Mouse (Mus musculus) intestine, postnatal 0 days (tissue): ENCODE results near the gene Slc50a1. TPM values are rescaled to one million over a fixed set of nuclear protein-coding genes. Genes with fewer than 3 reads are reported as not detected.
A peak's percentile ranks its signal among the peaks of the same experiment; 100 is the strongest.

ENCODE experiments used
- ATAC-seq: fragments of 200-750 bp; cut with Nextera tagmentation; 2 replicates; pipeline ENCODE4 v1.8.0; 2017; ENCODE audit warnings: mild to moderate bottlenecking, moderate TSS enrichment, moderate library complexity
- H3K27ac ChIP-seq: fragments of 300-500 bp; sonication (generic); 2 replicates; pipeline ENCODE4 v1.5.1; 2014; ENCODE audit warnings: mild to moderate bottlenecking, low read depth, low read length, moderate library complexity
- H3K27me3 ChIP-seq: fragments of 300-500 bp; sonication (generic); replicated peaks from 2 replicates; pipeline ENCODE4 v1.6.1; 2014; ENCODE audit warnings: low read length, mixed read lengths; ENCODE audit not compliant: control insufficient read depth, insufficient read depth
- H3K36me3 ChIP-seq: fragments of 300-500 bp; sonication (generic); 2 replicates; pipeline ENCODE4 v1.6.1; 2014; ENCODE audit warnings: mild to moderate bottlenecking, moderate library complexity; ENCODE audit not compliant: control insufficient read depth, insufficient read depth
- H3K4me1 ChIP-seq: fragments of 300-500 bp; sonication (generic); replicated peaks from 2 replicates; pipeline ENCODE4 v1.6.1; 2014; ENCODE audit warnings: antibody characterized with exemption, low read length, mixed read lengths; ENCODE audit not compliant: control insufficient read depth, insufficient read depth
- H3K4me2 ChIP-seq: fragments of 300-500 bp; sonication (generic); replicated peaks from 2 replicates; pipeline ENCODE4 v1.6.1; 2014; ENCODE audit warnings: low read depth, mild to moderate bottlenecking, moderate library complexity
- H3K4me3 ChIP-seq: fragments of 300-500 bp; sonication (generic); 2 replicates; pipeline ENCODE4 v1.5.1; 2014; ENCODE audit warnings: low read depth, low read length
- H3K9ac ChIP-seq: fragments of 300-500 bp; sonication (generic); 2 replicates; pipeline ENCODE4 v1.6.1; 2014; ENCODE audit warnings: mild to moderate bottlenecking, low read depth, low read length
- H3K9me3 ChIP-seq: fragments of 300-500 bp; sonication (generic); 2 replicates; pipeline ENCODE4 v1.6.1; 2016; ENCODE audit warnings: mixed run types; ENCODE audit not compliant: control insufficient read depth
- CTCF ChIP-seq: sonication (generic); IDR thresholded peaks from 2 replicates; pipeline ENCODE4 v1.5.1; 2016; ENCODE audit warnings: low read depth, mild to moderate bottlenecking, control low read depth, antibody characterized with exemption, moderate library complexity
- WGBS: fragments of 180-500 bp; shearing (Covaris S2); extraction: QIAGEN DNeasy Blood & Tissue Kit; methylation state at CpG from one replicate; pipeline ENCODE4 v1.1.7; 2014; 5-methylcytosine and 5-hydroxymethylcytosine counted together
- microRNA counts: library from miRNA; unstranded; fragments of <30 nt; microRNA quantifications from one replicate; lab custom pipeline; 2016
- microRNA-seq: library from miRNA; unstranded; fragments of <30 nt; microRNA quantifications from one replicate; pipeline ENCODE4, GENCODE M21; 2016
- polyA plus RNA-seq: library from polyadenylated mRNA; unstranded; fragments of >200 nt; fragmentation: Nextera tagmentation; extraction: Ambion mirVana; gene quantifications from 2 replicates; pipeline ENCODE4 v1.2.1, GENCODE M21; 2015

The Slc50a1 gene
- polyA plus RNA-seq, 1 experiment from 2014 or later = 57.4 TPM

- H3K4me3 ChIP-seq = no peak overlapping the region
- ATAC-seq = no peak
These were observed 44.5 kb downstream of the Slc50a1 start for GRCm38 (mm10) chr3:89225918-89226317.

GRCm38 (mm10) chr3:89225321-89225815 lies 45.0 kb downstream of the Slc50a1 start:
- WGBS = 67% methylated on average over 12 of the region's 12 CpGs
- no peak overlapping the region for H3K4me2 ChIP-seq
- H3K36me3 ChIP-seq = no peaks in the 10 kb centered on the region; the same call in 1 of the 2 replicates
- H3K27ac ChIP-seq = no peak overlapping the region
- no peaks in the 10 kb centered on the region for H3K9me3 ChIP-seq
- H3K9ac ChIP-seq = no peak overlapping the region
- H3K4me3 ChIP-seq = no peak overlapping the region
- no peak for ATAC-seq
- TF ChIP-seq CTCF = no peak
- peaks cover 4% of the 10 kb centered on the region; the same call in 1 of the 2 replicates for H3K4me1 ChIP-seq
- no peaks in the 10 kb centered on the region for H3K27me3 ChIP-seq

More at GRCm38 (mm10) chr3:89225918-89226317, 44.5 kb downstream of the Slc50a1 start:
- Histone ChIP-seq H3K27me3 (no peaks in the 10 kb centered on the region), H3K36me3 (no peaks in the 10 kb centered on the region; the same call in 1 of the 2 replicates), H3K9ac (no peak overlapping the region), H3K4me1 (peaks cover 4% of the 10 kb centered on the region; the same call in 1 of the 2 replicates), H3K27ac (no peak overlapping the region), H3K4me2 (no peak overlapping the region), H3K9me3 (no peaks in the 10 kb centered on the region)
- 73% methylated on average over 4 of the region's 4 CpGs for WGBS
- no peak for TF ChIP-seq CTCF

GRCm38 (mm10) chr3:89224796-89225195 lies 45.6 kb downstream of the Slc50a1 start:
- no peak for TF ChIP-seq CTCF
- ATAC-seq = no peak
- H3K4me2 ChIP-seq = no peak overlapping the region
- H3K27me3 ChIP-seq = no peaks in the 10 kb centered on the region
- no peak overlapping the region for H3K9ac ChIP-seq
- no peaks in the 10 kb centered on the region; the same call in 1 of the 2 replicates for H3K36me3 ChIP-seq
- no peak overlapping the region for H3K27ac ChIP-seq
- peaks cover 4% of the 10 kb centered on the region; the same call in 1 of the 2 replicates for H3K4me1 ChIP-seq
- H3K4me3 ChIP-seq = no peak overlapping the region
- WGBS = 75% methylated on average over 11 of the region's 11 CpGs
- no peaks in the 10 kb centered on the region for H3K9me3 ChIP-seq

GRCm38 (mm10) chr3:89221167-89221566 lies 49.2 kb downstream of the Slc50a1 start:
- Histone ChIP-seq H3K9ac (no peak overlapping the region), H3K4me1 (no peaks in the 10 kb centered on the region), H3K9me3 (no peaks in the 10 kb centered on the region), H3K4me2 (no peak overlapping the region), H3K27ac (no peak overlapping the region), H3K4me3 (no peak overlapping the region), H3K27me3 (no peaks in the 10 kb centered on the region), H3K36me3 (no peaks in the 10 kb centered on the region; the same call in 1 of the 2 replicates)
- ATAC-seq = no peak
- TF ChIP-seq CTCF = no peak
- 82% methylated on average over 5 of the region's 5 CpGs for WGBS

GRCm38 (mm10) chr3:89219546-89219945 lies 50.8 kb downstream of the Slc50a1 start:
- Histone ChIP-seq H3K27me3 (no peaks in the 10 kb centered on the region), H3K4me3 (no peak overlapping the region), H3K9ac (no peak overlapping the region), H3K4me1 (peaks cover 5% of the 10 kb centered on the region; the same call in 1 of the 2 replicates), H3K9me3 (no peaks in the 10 kb centered on the region), H3K4me2 (no peak overlapping the region), H3K36me3 (no peaks in the 10 kb centered on the region; the same call in 1 of the 2 replicates), H3K27ac (no peak overlapping the region)
- no peak for TF ChIP-seq CTCF
- ATAC-seq = no peak
- 57% methylated on average over 8 of the region's 8 CpGs for WGBS

- 93% methylated on average over 1 of the region's 1 CpGs for WGBS
- no peaks in the 10 kb centered on the region; the same call in 1 of the 2 replicates for H3K36me3 ChIP-seq
- no peaks in the 10 kb centered on the region for H3K27me3 ChIP-seq
- no peak overlapping the region for H3K4me2 ChIP-seq
- peaks cover 8% of the 10 kb centered on the region; the same call in 1 of the 2 replicates for H3K4me1 ChIP-seq
- no peaks in the 10 kb centered on the region for H3K9me3 ChIP-seq
- H3K27ac ChIP-seq = no peak overlapping the region
- TF ChIP-seq CTCF = no peak
- H3K4me3 ChIP-seq = no peak overlapping the region
- no peak for ATAC-seq
- H3K9ac ChIP-seq = no peak overlapping the region
These were observed 52.1 kb downstream of the Slc50a1 start for GRCm38 (mm10) chr3:89218271-89218670.

MicroRNAs within 50 kb of the gene (microRNA counts, 519-probe panel; counts per million panel counts)
- microRNA mmu-miR-92b (lab: Ali Mortazavi, UCI) = not detected

Small RNA genes within 50 kb of the gene (microRNA-seq; reads per million reads assigned to microRNA genes)
- 38.0 reads per million, percentile 35 among the genes with 10 or more reads in this experiment for gene Mir92b

Other genes with a start within 250 kb of the Slc50a1 start
- 29.0 and 32.5 TPM in 2 replicates for gene Rusc1, start 177.3 kb downstream of the Slc50a1 start, polyA plus RNA-seq
- not detected in 2 replicates for gene Gm43738, start 169.5 kb downstream of the Slc50a1 start, polyA plus RNA-seq
- 138 and 154 TPM in 2 replicates for gene Fdps, start 168.6 kb downstream of the Slc50a1 start, polyA plus RNA-seq
- 91.8 and 103 TPM in 2 replicates for gene Pklr, start 134.4 kb downstream of the Slc50a1 start, polyA plus RNA-seq
- 1.1 TPM in 2 replicates for gene Hcn3, start 110.4 kb downstream of the Slc50a1 start, polyA plus RNA-seq
- gene Clk2, start 105.8 kb downstream of the Slc50a1 start, polyA plus RNA-seq = 8.5 and 8.6 TPM in 2 replicates
- gene Scamp3, start 93.1 kb downstream of the Slc50a1 start, polyA plus RNA-seq = 80.5 and 86.3 TPM in 2 replicates
- gene Fam189b, start 87.4 kb downstream of the Slc50a1 start, polyA plus RNA-seq = 4.9 and 5.9 TPM in 2 replicates
- gene Gba, start 67.6 kb downstream of the Slc50a1 start, polyA plus RNA-seq = 140 TPM in 2 replicates
- 15.2 and 17.2 TPM in 2 replicates for gene Thbs3, start 55.4 kb downstream of the Slc50a1 start, polyA plus RNA-seq
- gene Mtx1, start 43.5 kb downstream of the Slc50a1 start, polyA plus RNA-seq = 140 and 145 TPM in 2 replicates
- gene Muc1, start 41.5 kb downstream of the Slc50a1 start, polyA plus RNA-seq = 3.5 and 6.7 TPM in 2 replicates
- 273 and 281 TPM in 2 replicates for gene Krtcap2, start 24.6 kb downstream of the Slc50a1 start, polyA plus RNA-seq
- gene Trim46, start 24.3 kb downstream of the Slc50a1 start, polyA plus RNA-seq = 1.2 and 1.3 TPM in 2 replicates
- gene Dpm3, start 11.2 kb downstream of the Slc50a1 start, polyA plus RNA-seq = 120 and 128 TPM in 2 replicates
- gene Efna1, start 10.6 kb upstream of the Slc50a1 start, polyA plus RNA-seq = 50.7 and 69.8 TPM in 2 replicates
- 1.4 and 1.6 TPM in 2 replicates for gene Efna3, start 52.4 kb upstream of the Slc50a1 start, polyA plus RNA-seq
- gene Efna4, start 67.5 kb upstream of the Slc50a1 start, polyA plus RNA-seq = 5.1 and 5.3 TPM in 2 replicates
- gene Adam15, start 79.4 kb upstream of the Slc50a1 start, polyA plus RNA-seq = 33.9 and 37.0 TPM in 2 replicates
- 10.0 and 11.5 TPM in 2 replicates for gene Dcst2, start 91.4 kb upstream of the Slc50a1 start, polyA plus RNA-seq
- 23.5 and 26.7 TPM in 2 replicates for gene Dcst1, start 94.7 kb upstream of the Slc50a1 start, polyA plus RNA-seq
- 14.3 and 20.8 TPM in 2 replicates for gene Zbtb7b, start 124.2 kb upstream of the Slc50a1 start, polyA plus RNA-seq
- gene Lenep, start 132.2 kb upstream of the Slc50a1 start, polyA plus RNA-seq = not detected in 2 replicates
- 29.2 and 32.1 TPM in 2 replicates for gene Flad1, start 141.3 kb upstream of the Slc50a1 start, polyA plus RNA-seq
- 106 and 118 TPM in 2 replicates for gene Cks1b, start 147.8 kb upstream of the Slc50a1 start, polyA plus RNA-seq
- 43.4 and 48.6 TPM in 2 replicates for gene Shc1, start 147.9 kb upstream of the Slc50a1 start, polyA plus RNA-seq
- 17.1 and 17.5 TPM in 2 replicates for gene Pygo2, start 159.6 kb upstream of the Slc50a1 start, polyA plus RNA-seq
- 52.2 and 55.8 TPM in 2 replicates for gene Pbxip1, start 166.1 kb upstream of the Slc50a1 start, polyA plus RNA-seq
- 27.7 and 28.4 TPM in 2 replicates for gene Pmvk, start 184.0 kb upstream of the Slc50a1 start, polyA plus RNA-seq
- gene Kcnn3, start 249.6 kb upstream of the Slc50a1 start, polyA plus RNA-seq = 4.6 TPM in 2 replicates